Mouse (Mus musculus) left cerebral cortex, postnatal 25 days (tissue): ENCODE measurements at regions not wholly inside any gene's neighbourhood (a gene's known extent, or its start where the extent isn't known, plus 50 kb on each side); places are given as distances from the start of the nearest gene placed in this dataset.

Experiments used
- DNase-seq, 2 experiments: peaks; one replicate each; pipeline ENCODE4 v3.0.0; 2022; ENCODE audit warnings: low spot score in 2 of 2, mixed read lengths in 1 of 2
- intact Hi-C: fragments of 180-260 bp; cut with DNase I; formaldehyde crosslinking; loops from one replicate; pipeline ENCODE4 v1.15.1; 2025

GRCm38 (mm10) chr3:123893691-123894090 is 203.0 kb upstream of the Ndst3 start:
- DNase-seq: no peak
- intact Hi-C loops: no loop called here

- intact Hi-C loops: no loop called here
- DNase-seq: no peak
Measured at GRCm38 (mm10) chr3:123905928-123906721, 215.5 kb upstream of the Ndst3 start.

GRCm38 (mm10) chr3:123918140-123918539 is 227.5 kb upstream of the Ndst3 start:
- intact Hi-C loops: no loop called here
- DNase-seq: no peak

- no peak for DNase-seq
- intact Hi-C loops: no loop called here
Measured at GRCm38 (mm10) chr3:123952121-123952520, 261.5 kb upstream of the Ndst3 start.

GRCm38 (mm10) chr3:123967373-123967772 is 276.7 kb upstream of the Ndst3 start:
- DNase-seq: no peak
- intact Hi-C loops: no loop called here

GRCm38 (mm10) chr3:123972367-123972766 is 281.7 kb upstream of the Ndst3 start:
- intact Hi-C loops: no loop called here
- DNase-seq: no peak

- peak in 1 of 2 experiments; percentile 4 for DNase-seq
Measured at GRCm38 (mm10) chr3:123973806-123974576, 283.3 kb upstream of the Ndst3 start.

GRCm38 (mm10) chr3:123976475-123976874 is 285.8 kb upstream of the Ndst3 start:
- DNase-seq: no peak
- intact Hi-C loops: no loop called here

More at GRCm38 (mm10) chr3:123973806-123974576, 283.3 kb upstream of the Ndst3 start:
- intact Hi-C loops: no loop called here

GRCm38 (mm10) chr3:123977168-123977567 is 286.5 kb upstream of the Ndst3 start:
- intact Hi-C loops: no loop called here
- DNase-seq: no peak

- intact Hi-C loops: no loop called here
Measured at GRCm38 (mm10) chr3:123983045-123983444, 292.4 kb upstream of the Ndst3 start.

GRCm38 (mm10) chr3:123983530-123983929 is 292.9 kb upstream of the Ndst3 start:
- DNase-seq: no peak
- intact Hi-C loops: no loop called here

More at GRCm38 (mm10) chr3:123983045-123983444, 292.4 kb upstream of the Ndst3 start:
- DNase-seq: no peak

GRCm38 (mm10) chr3:123984028-123984427 is 293.4 kb upstream of the Ndst3 start:
- no peak for DNase-seq

GRCm38 (mm10) chr3:123999957-124000616 is 309.4 kb upstream of the Ndst3 start:
- intact Hi-C loops: no loop called here

More at GRCm38 (mm10) chr3:123984028-123984427, 293.4 kb upstream of the Ndst3 start:
- intact Hi-C loops: no loop called here

GRCm38 (mm10) chr3:124000883-124001282 is 310.2 kb upstream of the Ndst3 start:
- intact Hi-C loops: no loop called here
- peak in 1 of 2 experiments; percentile 5 for DNase-seq

More at GRCm38 (mm10) chr3:123999957-124000616, 309.4 kb upstream of the Ndst3 start:
- no peak for DNase-seq

- no peak for DNase-seq
Measured at GRCm38 (mm10) chr3:124011685-124012084, 309.0 kb upstream of the Tram1l1 start.

GRCm38 (mm10) chr3:124018618-124019017 is 302.0 kb upstream of the Tram1l1 start:
- intact Hi-C loops: no loop called here
- DNase-seq: peak in 1 of 2 experiments; percentile 54

More at GRCm38 (mm10) chr3:124011685-124012084, 309.0 kb upstream of the Tram1l1 start:
- intact Hi-C loops: no loop called here

GRCm38 (mm10) chr3:124026188-124026587 is 294.5 kb upstream of the Tram1l1 start:
- intact Hi-C loops: no loop called here
- no peak for DNase-seq

- DNase-seq: no peak
- intact Hi-C loops: loop anchor here (10.0 kb wide), 1 partner anchor 552 kb away; no protein-coding TSS in a partner anchor
Measured at GRCm38 (mm10) chr3:124067061-124067460, 253.6 kb upstream of the Tram1l1 start.

- intact Hi-C loops: loop anchor here (10.0 kb wide), 1 partner anchor 553 kb away; no protein-coding TSS in a partner anchor
- no peak for DNase-seq
Measured at GRCm38 (mm10) chr3:124067538-124067937, 253.1 kb upstream of the Tram1l1 start.

- no peak for DNase-seq
- intact Hi-C loops: loop anchor here (10.0 kb wide), 1 partner anchor 553 kb away; no protein-coding TSS in a partner anchor
Measured at GRCm38 (mm10) chr3:124067971-124068370, 252.7 kb upstream of the Tram1l1 start.
